Mouse (Mus musculus): ENCODE measurements around the gene Cdc42bpg.
"Not testable (repeated sequence)": the region's sequence is repeated elsewhere in the genome, so short reads cannot be mapped to it uniquely, and the experiment has no call there.

Gene Cdc42bpg

DNA sequence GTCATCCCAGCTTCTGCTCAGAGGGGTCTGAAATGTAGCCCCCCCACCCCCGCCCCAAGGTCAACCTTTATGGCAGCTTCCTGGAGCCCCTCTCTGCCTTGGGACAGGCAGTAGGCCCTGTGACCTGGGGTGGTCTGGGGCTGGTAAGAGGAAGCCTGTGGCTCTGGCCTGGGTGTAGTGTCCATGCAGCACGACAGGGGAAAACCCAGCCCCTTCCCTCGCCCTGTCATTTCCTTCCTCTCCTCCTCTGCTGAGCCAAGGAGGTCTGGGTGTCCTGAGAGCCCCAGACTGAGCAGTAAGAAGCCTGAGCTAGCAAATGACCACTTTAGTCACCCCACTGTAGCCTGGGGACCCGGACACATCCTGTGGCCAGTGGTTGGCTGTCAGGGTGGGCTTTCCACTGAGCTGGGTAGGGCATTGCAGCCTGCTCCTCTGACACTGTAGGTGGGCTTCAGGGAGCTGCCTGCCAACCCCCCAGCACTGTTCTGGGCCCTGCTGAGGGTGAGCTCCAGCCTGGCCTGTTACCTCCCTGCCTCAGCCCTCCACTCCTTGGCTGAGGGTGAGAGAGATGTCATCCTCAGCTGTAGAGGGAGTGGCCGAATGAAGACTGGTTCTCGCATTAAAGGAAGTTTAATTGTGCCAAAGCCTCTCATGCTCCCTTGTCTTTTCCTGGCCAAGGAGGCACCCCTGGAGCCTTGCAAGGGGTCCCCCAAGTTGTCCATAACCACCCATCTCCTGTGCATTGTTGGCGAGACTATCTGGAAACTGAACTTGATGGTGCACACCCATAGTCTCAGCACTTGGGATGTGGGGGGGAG lies 6.6 kb upstream of the Cdc42bpg start:
- DNase-seq, result peak in 1 of 2 experiments; percentile 64

- DNase-seq, result peak; percentile 42 to 77
These were observed 5.8 kb upstream of the Cdc42bpg start for GRCm38 (mm10) chr19:6300402-6300841.

GRCm38 (mm10) chr19:6302114-6302513 lies 4.1 kb upstream of the Cdc42bpg start:
- no peak for DNase-seq

- DNase-seq, result no peak
These were observed 3.7 kb upstream of the Cdc42bpg start for GRCm38 (mm10) chr19:6302522-6302921.

DNA sequence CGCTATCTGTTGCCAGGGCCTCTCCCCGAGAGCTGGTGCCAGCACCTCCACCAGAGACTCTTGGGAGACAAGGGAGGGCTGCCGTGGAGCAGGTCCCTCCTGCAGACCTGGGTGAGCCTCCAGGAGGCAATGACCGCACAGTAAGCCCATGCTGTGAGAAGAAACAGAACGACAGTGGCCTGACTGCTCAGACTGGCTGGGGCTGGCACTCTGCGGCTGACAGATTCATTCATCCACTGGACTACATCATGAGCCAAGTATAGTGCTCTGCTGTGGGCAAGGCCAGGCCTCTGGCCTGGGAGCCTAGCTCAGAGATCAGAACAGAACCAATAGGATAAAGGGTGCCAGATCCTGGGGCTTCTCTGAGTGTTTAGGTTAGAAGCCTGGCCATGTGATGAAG lies 2.4 kb upstream of the Cdc42bpg start:
- DNase-seq, result no peak

GRCm38 (mm10) chr19:6304787-6305516 lies 1.3 kb upstream of the Cdc42bpg start:
- peak; percentile 90 to 92 for DNase-seq

- DNase-seq, result no peak
These were observed 640 bp upstream of the Cdc42bpg start for GRCm38 (mm10) chr19:6305517-6306115.

DNA sequence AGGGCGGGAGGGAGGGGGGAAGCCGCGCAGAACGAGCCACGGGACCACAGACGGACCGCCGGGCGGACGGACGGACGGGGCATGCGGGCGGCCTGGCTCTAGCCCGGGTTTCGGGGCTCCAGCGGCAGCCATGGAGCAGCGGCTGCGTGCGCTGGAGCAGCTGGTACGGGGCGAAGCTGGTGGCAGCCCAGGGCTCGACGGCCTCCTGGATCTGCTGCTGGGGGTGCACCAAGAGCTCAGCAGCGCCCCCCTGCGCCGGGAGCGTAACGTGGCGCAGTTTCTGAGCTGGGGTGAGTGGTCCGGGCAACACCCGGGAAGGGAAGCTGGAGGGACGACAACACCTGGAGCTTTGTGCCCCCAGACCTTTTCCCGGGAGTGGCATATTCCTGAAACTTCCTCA lies 330 bp downstream of the Cdc42bpg start:
- DNase-seq, result peak; percentile 84 to 91

GRCm38 (mm10) chr19:6307733-6308531 lies 1.7 kb downstream of the Cdc42bpg start:
- DNase-seq, result peak in 1 of 2 experiments; percentile 53

DNA sequence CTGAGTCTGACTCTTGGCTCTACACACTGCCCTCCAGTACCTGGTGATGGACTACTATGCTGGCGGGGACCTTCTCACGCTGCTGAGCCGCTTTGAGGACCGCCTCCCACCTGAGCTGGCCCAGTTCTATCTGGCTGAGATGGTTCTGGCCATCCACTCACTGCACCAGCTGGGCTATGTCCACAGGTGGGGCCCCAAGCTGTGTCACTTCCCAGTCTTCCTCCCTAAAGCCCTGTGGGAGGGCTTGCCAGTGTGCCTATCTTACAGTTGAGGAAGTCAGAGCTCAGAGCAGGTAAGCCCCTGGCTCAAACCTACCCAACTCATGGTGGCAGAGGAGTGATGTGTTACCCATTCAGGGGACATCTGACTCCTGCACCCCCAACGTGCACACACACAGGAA lies 3.9 kb downstream of the Cdc42bpg start:
- no peak for DNase-seq

GRCm38 (mm10) chr19:6311783-6312182 lies 5.5 kb downstream of the Cdc42bpg start:
- not testable (repeated sequence) for DNase-seq

DNA sequence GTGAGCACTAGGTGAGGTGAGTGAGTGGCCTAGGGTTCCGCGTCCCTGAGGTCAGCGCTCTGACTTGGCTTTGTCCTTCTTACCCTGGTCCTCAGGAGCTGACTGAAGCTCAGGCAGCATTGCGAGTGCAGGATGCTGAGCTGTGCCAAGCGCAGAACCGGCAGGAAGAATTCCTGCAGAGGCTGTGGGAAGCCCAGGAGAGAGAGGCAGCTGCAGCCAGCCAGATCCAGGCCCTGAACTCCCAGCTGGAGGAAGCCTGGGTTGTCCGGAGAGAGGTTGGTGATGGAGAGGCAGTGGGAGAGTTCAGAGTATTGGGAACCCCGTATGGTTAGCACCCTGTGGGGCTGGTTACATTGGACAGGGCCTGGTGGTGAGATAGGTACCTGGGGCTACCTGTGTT lies 7.5 kb downstream of the Cdc42bpg start:
- DNase-seq, result no peak

DNA sequence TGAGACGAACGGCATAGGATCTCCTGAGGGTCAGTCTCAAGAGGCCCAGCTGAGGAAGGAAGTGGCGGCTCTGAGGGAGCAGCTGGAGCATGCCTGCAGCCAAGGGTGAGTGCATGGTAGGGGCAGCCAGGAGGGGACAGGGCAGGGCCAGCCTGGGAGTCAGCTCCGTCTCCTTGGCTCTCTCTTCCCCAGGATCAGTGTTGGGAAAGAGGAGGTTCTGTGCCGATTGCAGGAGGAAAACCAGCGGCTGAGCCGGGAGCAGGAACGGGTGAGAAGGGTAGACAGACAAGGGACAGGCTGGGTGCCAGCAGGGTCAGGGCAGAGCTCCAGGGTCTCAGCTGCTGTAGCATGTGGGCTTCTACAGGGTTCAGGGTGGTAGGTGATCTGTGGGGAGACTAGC lies 8.3 kb downstream of the Cdc42bpg start:
- DNase-seq, result no peak

GRCm38 (mm10) chr19:6315573-6315972 lies 9.3 kb downstream of the Cdc42bpg start:
- no peak for DNase-seq

DNA sequence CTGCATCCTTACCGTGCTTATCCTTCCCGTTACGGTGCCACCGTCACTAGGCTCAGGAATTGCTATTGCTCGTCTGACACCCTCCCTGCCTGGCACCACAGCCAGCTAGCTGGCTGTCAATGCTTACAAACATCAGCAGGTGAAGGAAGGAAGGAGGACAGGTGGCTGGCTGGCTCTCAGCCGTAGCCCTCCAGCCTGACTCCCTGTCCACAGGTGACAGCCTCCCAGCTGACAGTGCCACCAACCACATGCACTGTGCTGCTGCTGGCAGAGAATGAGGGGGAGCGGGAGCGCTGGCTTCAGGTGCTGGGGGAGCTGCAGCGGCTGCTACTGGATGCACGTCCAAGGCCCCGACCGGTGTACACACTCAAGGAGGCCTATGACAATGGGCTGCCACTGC lies 11.9 kb downstream of the Cdc42bpg start:
- DNase-seq, result no peak

DNA sequence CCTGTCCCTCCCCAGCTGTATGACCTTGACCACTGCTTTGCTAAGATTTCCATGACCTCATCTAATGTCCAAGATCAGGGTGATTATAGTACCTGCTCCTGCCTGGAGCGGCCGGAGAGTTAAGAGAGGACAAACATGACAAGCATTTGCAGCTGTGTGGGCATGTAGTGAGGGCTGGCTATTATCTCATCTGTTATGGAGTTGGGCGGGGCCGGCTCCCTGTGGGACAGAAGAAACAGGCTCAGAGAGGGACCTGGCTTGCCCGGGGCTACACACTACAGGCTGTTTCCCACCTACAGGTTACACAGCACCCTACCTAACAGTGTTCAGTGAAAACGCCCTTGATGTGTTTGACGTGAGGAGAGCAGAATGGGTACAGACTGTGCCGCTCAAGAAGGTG lies 15.1 kb downstream of the Cdc42bpg start:
- no peak for DNase-seq

GRCm38 (mm10) chr19:6321786-6322621 lies 15.7 kb downstream of the Cdc42bpg start:
- no peak for DNase-seq

GRCm38 (mm10) chr19:6324751-6325150 lies 18.5 kb downstream of the Cdc42bpg start:
- DNase-seq, result no peak

- no peak for DNase-seq
These were observed 24.9 kb downstream of the Cdc42bpg start for GRCm38 (mm10) chr19:6331178-6331577.

- DNase-seq, result peak; percentile 48 to 67
These were observed 25.7 kb downstream of the Cdc42bpg start for GRCm38 (mm10) chr19:6331719-6332516.

Data from kidney, postnatal 25 days (tissue).